Mouse (Mus musculus) erythroid progenitor cell, adult 5-6 weeks (primary cell): ENCODE results near the gene Rnd3. TPM values are rescaled to one million over a fixed set of nuclear protein-coding genes. Genes with fewer than 3 reads are reported as not detected.

Source experiments
- ATAC-seq: replicated peaks from 2 replicates; pipeline ENCODE4 v1.8.0; 2016; ENCODE audit warnings: moderate number of reproducible peaks, mild to moderate bottlenecking, moderate TSS enrichment, inconsistent platforms; ENCODE audit not compliant: poor library complexity, low FRiP score, severe bottlenecking
- total RNA-seq, 2 experiments: library from RNA; stranded (forward) in 1 of 2; stranded (reverse) in 1 of 2; fragments of 150-400 nt in 1 of 2; fragments of 186-747, 209-891 nt in 1 of 2; gene quantifications; 2 replicates each; pipeline versions ENCODE4 v1.2.3 to v1.2.4; 2015 to 2017; ENCODE audit warnings: low replicate concordance in 2 of 2

Gene Rnd3
- total RNA-seq (2015; ENCODE audit: low replicate concordance): 1.4 and 2.1 TPM in 2 replicates
- total RNA-seq (2017; ENCODE audit: low replicate concordance): 0.64 and 2.9 TPM in 2 replicates

GRCm38 (mm10) chr2:51148975-51149374 lies at the start of gene Rnd3:
TSS of gene Rnd3 (minus strand) at chr2:51149111.
- ATAC-seq: no peak

GRCm38 (mm10) chr2:51192319-51192718 lies 43.4 kb upstream of the Rnd3 start:
- ATAC-seq: no peak

- ATAC-seq: no peak
Observed at GRCm38 (mm10) chr2:51185762-51186161, 36.9 kb upstream of the Rnd3 start.

GRCm38 (mm10) chr2:51182990-51183389 lies 34.1 kb upstream of the Rnd3 start:
- ATAC-seq: no peak

- ATAC-seq: no peak
Observed at GRCm38 (mm10) chr2:51181376-51181775, 32.5 kb upstream of the Rnd3 start.

- ATAC-seq: no peak
Observed at GRCm38 (mm10) chr2:51179096-51179495, 30.2 kb upstream of the Rnd3 start.

GRCm38 (mm10) chr2:51177615-51178014 lies 28.7 kb upstream of the Rnd3 start:
- ATAC-seq: no peak

- no peak for ATAC-seq
Observed at GRCm38 (mm10) chr2:51175276-51175675, 26.4 kb upstream of the Rnd3 start.

GRCm38 (mm10) chr2:51161110-51161509 lies 12.2 kb upstream of the Rnd3 start:
- ATAC-seq: no peak

- no peak for ATAC-seq
Observed at GRCm38 (mm10) chr2:51148454-51148853, 457 bp downstream of the Rnd3 start.

- ATAC-seq: no peak
Observed at GRCm38 (mm10) chr2:51148065-51148407, 875 bp downstream of the Rnd3 start.

- ATAC-seq: no peak
Observed at GRCm38 (mm10) chr2:51147318-51148064, 1.4 kb downstream of the Rnd3 start.

- ATAC-seq: no peak
Observed at GRCm38 (mm10) chr2:51146871-51147317, 2.0 kb downstream of the Rnd3 start.

- no peak for ATAC-seq
Observed at GRCm38 (mm10) chr2:51145838-51146470, 3.0 kb downstream of the Rnd3 start.

- ATAC-seq: no peak
Observed at GRCm38 (mm10) chr2:51144380-51145120, 4.4 kb downstream of the Rnd3 start.

- ATAC-seq: no peak
Observed at GRCm38 (mm10) chr2:51142422-51142821, 6.5 kb downstream of the Rnd3 start.

- no peak for ATAC-seq
Observed at GRCm38 (mm10) chr2:51141345-51141744, 7.6 kb downstream of the Rnd3 start.

GRCm38 (mm10) chr2:51140486-51140885 lies 8.4 kb downstream of the Rnd3 start:
- no peak for ATAC-seq

GRCm38 (mm10) chr2:51139912-51140446 lies 8.9 kb downstream of the Rnd3 start:
- ATAC-seq: no peak

GRCm38 (mm10) chr2:51139218-51139911 lies 9.5 kb downstream of the Rnd3 start:
- ATAC-seq: no peak
